Mouse (Mus musculus) CH12.LX (cell line): ENCODE data around the gene Ap1m1. TPM values are rescaled to one million over a fixed set of nuclear protein-coding genes. Genes with fewer than 3 reads are reported as not detected.

Experiments used
- DNase-seq: peaks from one replicate; pipeline ENCODE4 v3.0.0-alpha.2; 2013; ENCODE audit errors: extremely low read depth
- H3K27ac ChIP-seq: 2 replicates; pipeline ENCODE4 v1.5.1; 2012; ENCODE audit warnings: low read depth, mild to moderate bottlenecking, control low read depth, moderate library complexity; ENCODE audit not compliant: insufficient read depth
- H3K27me3 ChIP-seq: replicated peaks from 2 replicates; pipeline ENCODE3; 2012; ENCODE audit warnings: inconsistent platforms
- H3K36me3 ChIP-seq, 2 experiments: replicated peaks in 1 of 2; 2 replicates each; pipeline versions ENCODE3 to v1.6.1; 2012; ENCODE audit warnings: inconsistent platforms in 1 of 2, low read length in 1 of 2, mild to moderate bottlenecking in 1 of 2, mixed read lengths in 1 of 2, moderate library complexity in 1 of 2; ENCODE audit not compliant: control insufficient read depth in 1 of 2, insufficient read depth in 1 of 2
- H3K4me1 ChIP-seq, 2 experiments: 2 replicates each; pipeline ENCODE4 v1.6.1; 2012; ENCODE audit warnings: inconsistent platforms in 1 of 2, moderate library complexity in 1 of 2; ENCODE audit not compliant: insufficient read depth in 2 of 2, control insufficient read depth in 1 of 2
- H3K4me2 ChIP-seq: 2 replicates; pipeline ENCODE4 v1.6.1; 2012; ENCODE audit warnings: low read depth, mild to moderate bottlenecking, control low read depth; ENCODE audit not compliant: poor library complexity, insufficient read depth, severe bottlenecking
- H3K4me3 ChIP-seq, 3 experiments: fragments of 150-350 bp in 1 of 3; sonication (generic) in 1 of 3; replicated peaks in 1 of 3; 2 replicates each; pipeline versions ENCODE3 to v1.5.1; 2011 to 2012; ENCODE audit warnings: low read depth in 2 of 3, low read length in 2 of 3, mild to moderate bottlenecking in 2 of 3, moderate library complexity in 2 of 3, control low read depth in 1 of 3, improper control_type of control experiment in 1 of 3, inconsistent platforms in 1 of 3, mixed read lengths in 1 of 3; ENCODE audit not compliant: poor library complexity in 1 of 3
- H3K79me2 ChIP-seq: replicated peaks from 2 replicates; pipeline ENCODE4 v1.6.1; 2012; ENCODE audit warnings: mild to moderate bottlenecking, moderate library complexity; ENCODE audit not compliant: control insufficient read depth, poor library complexity, insufficient read depth, severe bottlenecking; ENCODE audit errors: extremely low read depth
- H3K9ac ChIP-seq: 2 replicates; pipeline ENCODE4 v1.6.1; 2012; ENCODE audit warnings: low read depth, mild to moderate bottlenecking, control low read depth, moderate library complexity; ENCODE audit not compliant: insufficient read depth
- H3K9me3 ChIP-seq: replicated peaks from 2 replicates; pipeline ENCODE3; 2012; ENCODE audit warnings: low read length, inconsistent platforms, mixed read lengths
- BHLHE40 ChIP-seq: IDR thresholded peaks from 2 replicates; pipeline ENCODE4 v1.6.1; 2011; ENCODE audit warnings: mild to moderate bottlenecking, low read depth, low read length, improper control_type of control experiment
- CHD1 ChIP-seq: IDR thresholded peaks from 2 replicates; pipeline ENCODE4 v1.6.1; 2012; ENCODE audit warnings: low read depth, low read length, improper control_type of control experiment, inconsistent platforms
- CHD2 ChIP-seq: IDR thresholded peaks from 2 replicates; pipeline ENCODE4 v1.6.1; 2011; ENCODE audit warnings: low read length, improper control_type of control experiment
- CTCF ChIP-seq, 2 experiments: IDR thresholded peaks in 1 of 2; conservative IDR thresholded peaks in 1 of 2; 2 replicates each; pipeline ENCODE4 v1.5.1; 2011 to 2012; ENCODE audit warnings: low read depth in 2 of 2, low read length in 2 of 2, improper control_type of control experiment in 1 of 2, inconsistent platforms in 1 of 2, mild to moderate bottlenecking in 1 of 2, moderate library complexity in 1 of 2
- E2F4 ChIP-seq: IDR thresholded peaks from 2 replicates; pipeline ENCODE4 v1.6.1; 2011; ENCODE audit warnings: low read depth, low read length, improper control_type of control experiment; ENCODE audit not compliant: insufficient replicate concordance
- ELF1 ChIP-seq: IDR thresholded peaks from 2 replicates; pipeline ENCODE4 v1.6.1; 2014; ENCODE audit warnings: low read depth, mild to moderate bottlenecking, inconsistent platforms, low read length, improper control_type of control experiment
- EP300 ChIP-seq: IDR thresholded peaks from 2 replicates; pipeline ENCODE4 v1.6.1; 2011; ENCODE audit warnings: low read length, improper control_type of control experiment
- ETS1 ChIP-seq: conservative IDR thresholded peaks from 2 replicates; pipeline ENCODE4 v1.6.1; 2012; ENCODE audit warnings: low read depth, mild to moderate bottlenecking, inconsistent platforms, low read length, improper control_type of control experiment, moderate library complexity
- GABPA ChIP-seq: IDR thresholded peaks from 2 replicates; pipeline ENCODE4 v1.6.1; 2012; ENCODE audit warnings: low read depth, low read length, improper control_type of control experiment, inconsistent platforms; ENCODE audit not compliant: insufficient replicate concordance
- HCFC1 ChIP-seq: IDR thresholded peaks from 2 replicates; pipeline ENCODE4 v1.6.1; 2012; ENCODE audit warnings: low read depth, mild to moderate bottlenecking, inconsistent platforms, low read length, improper control_type of control experiment
- IRF4 ChIP-seq: IDR thresholded peaks from 2 replicates; pipeline ENCODE4 v1.6.1; 2014; ENCODE audit warnings: low read depth, mild to moderate bottlenecking, inconsistent platforms, low read length, improper control_type of control experiment
- JUN ChIP-seq: IDR thresholded peaks from 2 replicates; pipeline ENCODE4 v1.6.1; 2011; ENCODE audit warnings: low read depth, mild to moderate bottlenecking, low read length, improper control_type of control experiment, moderate library complexity; ENCODE audit not compliant: insufficient read depth
- JUND ChIP-seq: conservative IDR thresholded peaks from 2 replicates; pipeline ENCODE4 v1.6.1; 2011; ENCODE audit warnings: low read depth, low read length, improper control_type of control experiment
- KAT2A ChIP-seq: IDR thresholded peaks from 2 replicates; pipeline ENCODE4 v1.6.1; 2012; ENCODE audit warnings: low read length, improper control_type of control experiment, inconsistent platforms; ENCODE audit not compliant: insufficient replicate concordance
- MAFK ChIP-seq: IDR thresholded peaks from 2 replicates; pipeline ENCODE4 v1.6.1; 2011; ENCODE audit warnings: low read length, improper control_type of control experiment; ENCODE audit not compliant: insufficient replicate concordance
- MAX ChIP-seq: IDR thresholded peaks from 2 replicates; pipeline ENCODE4 v1.6.1; 2011; ENCODE audit warnings: low read length, improper control_type of control experiment
- MAZ ChIP-seq: IDR thresholded peaks from 2 replicates; pipeline ENCODE4 v1.6.1; 2012; ENCODE audit warnings: low read depth, mild to moderate bottlenecking, inconsistent platforms, low read length, improper control_type of control experiment, moderate library complexity
- MEF2A ChIP-seq: IDR thresholded peaks from 2 replicates; pipeline ENCODE4 v1.6.1; 2014; ENCODE audit warnings: low read depth, mild to moderate bottlenecking, inconsistent platforms, low read length, improper control_type of control experiment, borderline replicate concordance
- MXI1 ChIP-seq: IDR thresholded peaks from 2 replicates; pipeline ENCODE4 v1.6.1; 2011; ENCODE audit warnings: mild to moderate bottlenecking, low read depth, low read length, improper control_type of control experiment
- MYC ChIP-seq: IDR thresholded peaks from 2 replicates; pipeline ENCODE4 v1.6.1; 2011; ENCODE audit warnings: low read depth, mild to moderate bottlenecking, improper control_type of control experiment, low read length
- NELFE ChIP-seq: IDR thresholded peaks from 2 replicates; pipeline ENCODE4 v1.6.1; 2011; ENCODE audit warnings: low read depth, low read length, improper control_type of control experiment
- NRF1 ChIP-seq: IDR thresholded peaks from 2 replicates; pipeline ENCODE4 v1.6.1; 2014; ENCODE audit warnings: low read depth, mild to moderate bottlenecking, inconsistent platforms, low read length, improper control_type of control experiment, moderate library complexity
- PAX5 ChIP-seq: IDR thresholded peaks from 2 replicates; pipeline ENCODE4 v1.6.1; 2012; ENCODE audit warnings: low read length, inconsistent platforms, mixed read lengths
- POLR2A ChIP-seq: IDR thresholded peaks from 2 replicates; pipeline ENCODE4 v1.6.1; 2011; ENCODE audit warnings: low read depth, mild to moderate bottlenecking, improper control_type of control experiment, low read length
- POLR2AphosphoS2 ChIP-seq: IDR thresholded peaks from 2 replicates; pipeline ENCODE4 v1.6.1; 2011; ENCODE audit warnings: low read depth, low read length, improper control_type of control experiment
- RAD21 ChIP-seq: IDR thresholded peaks from 2 replicates; pipeline ENCODE4 v1.6.1; 2011; ENCODE audit warnings: low read depth, mild to moderate bottlenecking, low read length, improper control_type of control experiment, moderate library complexity
- RCOR1 ChIP-seq: conservative IDR thresholded peaks from 2 replicates; pipeline ENCODE4 v1.6.1; 2012; ENCODE audit warnings: low read depth, mild to moderate bottlenecking, inconsistent platforms, low read length, improper control_type of control experiment
- SIN3A ChIP-seq: IDR thresholded peaks from 2 replicates; pipeline ENCODE4 v1.6.1; 2012; ENCODE audit warnings: low read length, improper control_type of control experiment, inconsistent platforms
- SMC3 ChIP-seq: IDR thresholded peaks from 2 replicates; pipeline ENCODE4 v1.6.1; 2011; ENCODE audit warnings: low read depth, low read length, improper control_type of control experiment
- TBP ChIP-seq: conservative IDR thresholded peaks from 2 replicates; pipeline ENCODE4 v1.6.1; 2011; ENCODE audit warnings: low read depth, low read length, improper control_type of control experiment
- TCF12 ChIP-seq: IDR thresholded peaks from 2 replicates; pipeline ENCODE4 v1.6.1; 2014; ENCODE audit warnings: low read depth, mild to moderate bottlenecking, inconsistent platforms, low read length, improper control_type of control experiment
- UBTF ChIP-seq: IDR thresholded peaks from 2 replicates; pipeline ENCODE4 v1.6.1; 2012; ENCODE audit warnings: low read depth, mild to moderate bottlenecking, inconsistent platforms, low read length, improper control_type of control experiment, moderate library complexity
- USF1 ChIP-seq: IDR thresholded peaks from 2 replicates; pipeline ENCODE4 v1.6.1; 2014; ENCODE audit warnings: low read depth, mild to moderate bottlenecking, inconsistent platforms, low read length, improper control_type of control experiment
- USF2 ChIP-seq: conservative IDR thresholded peaks from 2 replicates; pipeline ENCODE4 v1.6.1; 2011; ENCODE audit warnings: low read depth, low read length, improper control_type of control experiment
- ZC3H11A ChIP-seq: IDR thresholded peaks from 2 replicates; pipeline ENCODE4 v1.6.1; 2012; ENCODE audit warnings: low read depth, mild to moderate bottlenecking, inconsistent platforms, low read length, improper control_type of control experiment
- ZKSCAN1 ChIP-seq: IDR thresholded peaks from 2 replicates; pipeline ENCODE4 v1.6.1; 2012; ENCODE audit warnings: low read depth, inconsistent platforms, low read length, improper control_type of control experiment, borderline replicate concordance
- ZMIZ1 ChIP-seq: IDR thresholded peaks from 2 replicates; pipeline ENCODE4 v1.6.1; 2012; ENCODE audit warnings: low read depth, mild to moderate bottlenecking, inconsistent platforms, low read length, improper control_type of control experiment
- ZNF384 ChIP-seq: IDR thresholded peaks from 2 replicates; pipeline ENCODE4 v1.6.1; 2012; ENCODE audit warnings: low read depth, low read length, improper control_type of control experiment, inconsistent platforms
- dilution Hi-C: fragments of 300-500 bp; cut with MboI; formaldehyde crosslinking; loops from 2 replicates; pipeline ENCODE4 v1.14.3; 2020; ENCODE audit warnings: low sequenced_read_pairs; ENCODE audit not compliant: extremely low pct_unique_long_range_greater_than_20kb, extremely low pct_ligation_motif_present
- in situ Hi-C: fragments of 300-500 bp; cut with MboI; formaldehyde crosslinking; loops from 3 replicates; pipeline ENCODE4 v1.14.3; 2019; ENCODE audit warnings: low sequenced_read_pairs, low pct_ligation_motif_present, low pct_unique_long_range_greater_than_20kb, mixed read lengths
- polyA plus RNA-seq: library from polyadenylated mRNA; unstranded; fragments of >175 nt; gene quantifications from 2 replicates; pipeline ENCODE4 v1.2.1, GENCODE M21; 2012; ENCODE audit warnings: low read depth; ENCODE audit not compliant: insufficient read length
- total RNA-seq, 2 experiments: library from RNA; depleted of rRNA; stranded (reverse); fragments of 300-350 nt in 1 of 2; fragments of >200 nt in 1 of 2; gene quantifications; 2 replicates each; pipeline ENCODE4 v1.2.3; 2012 to 2014

Ap1m1 gene
- total and polyA plus RNA-seq, 3 experiments = 20.1 to 86.1 (median 30.3) TPM

DNA sequence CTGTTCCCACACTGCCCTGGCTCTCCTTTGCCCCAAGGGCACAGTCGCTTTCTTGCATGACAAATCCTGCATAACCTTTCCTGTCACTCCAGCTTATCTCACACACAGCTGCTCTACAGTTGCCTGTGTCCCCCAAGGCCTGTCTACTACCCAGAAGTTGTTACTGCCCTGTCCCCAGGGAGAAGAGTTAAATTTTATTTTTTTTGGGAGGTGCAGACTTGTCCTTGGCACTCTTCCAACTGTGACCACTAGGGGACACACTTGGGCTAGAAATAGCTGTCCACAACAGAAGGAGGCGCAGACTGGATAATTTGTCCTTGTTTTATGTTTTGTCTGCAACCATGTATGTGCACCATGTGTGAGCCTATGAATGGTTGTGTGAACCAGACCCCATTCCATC lies 21.2 kb downstream of the Ap1m1 start:
- no peak overlapping the region; the same call in 1 of the 2 replicates for H3K4me2 ChIP-seq
- no peak for TF ChIP-seq PAX5
- peak; percentile 80 for TF ChIP-seq ZNF384
- no peak for TF ChIP-seq EP300
- TF ChIP-seq MAFK = peak; percentile 25; the same call in 1 of the 2 replicates
- TF ChIP-seq CHD2 = no peak
- TF ChIP-seq MAZ = no peak
- no peak for TF ChIP-seq HCFC1
- TF ChIP-seq NRF1 = peak; percentile 16; the same call in 1 of the 2 replicates
- TF ChIP-seq CHD1 = no peak
- TF ChIP-seq E2F4 = 0 out of 2 replicates have a peak, but pooled peaks have one; percentile 65
- no peak; the same call in none of the 2 replicates for TF ChIP-seq RAD21
- peak; percentile 68 for TF ChIP-seq MYC
- peak; percentile 70 for TF ChIP-seq IRF4
- peak; percentile 95 for TF ChIP-seq ZC3H11A
- TF ChIP-seq RCOR1 = 0 out of 2 replicates have a peak, but pooled peaks have one; percentile 27
- TF ChIP-seq MEF2A = no peak
- TF ChIP-seq MAX = 0 out of 2 replicates have a peak, but pooled peaks have one; percentile 17
- TF ChIP-seq TCF12 = no peak
- peak; percentile 32; the same call in 1 of the 2 replicates for TF ChIP-seq ELF1
- TF ChIP-seq GABPA = no peak
- peak; percentile 98 to 99 for TF ChIP-seq CTCF (conservative IDR thresholded peaks at IDR 0.05 in 1 of 2, IDR thresholded peaks at IDR 0.05 in 1 of 2; ENCODE audit: low read depth in 2 of 2, low read length in 2 of 2)
- TF ChIP-seq UBTF = no peak
- no peak for TF ChIP-seq USF2
- TF ChIP-seq JUN = 0 out of 2 replicates have a peak, but pooled peaks have one; percentile 5
- no peak for TF ChIP-seq POLR2AphosphoS2
- TF ChIP-seq USF1 = no peak
- TF ChIP-seq ETS1 = no peak
- TF ChIP-seq MXI1 = peak; percentile 34; the same call in 1 of the 2 replicates
- TF ChIP-seq JUND = no peak
- no peak for TF ChIP-seq TBP
- TF ChIP-seq SMC3 = peak; percentile 99
- TF ChIP-seq ZKSCAN1 = no peak
- no peak for TF ChIP-seq POLR2A
- no peak for TF ChIP-seq ZMIZ1
- no peak; the same call in 1 of the 2 replicates for TF ChIP-seq BHLHE40
- TF ChIP-seq KAT2A = 0 out of 2 replicates have a peak, but pooled peaks have one; percentile 22
- TF ChIP-seq SIN3A = peak; percentile 46
- peak; percentile 65; the same call in 1 of the 2 replicates for TF ChIP-seq NELFE
- DNase-seq = peak; percentile 88
- no peak overlapping the region for H3K4me3 ChIP-seq
- H3K4me1 ChIP-seq = peaks cover 6 to 39% of the 10 kb centered on the region in 2 experiments; a peak in 3 of 4 replicates
- no peaks in the 10 kb centered on the region for H3K9me3 ChIP-seq
- H3K36me3 ChIP-seq = peaks cover 7 to 19% of the 10 kb centered on the region in 2 experiments
- no peak overlapping the region for H3K9ac ChIP-seq
- dilution Hi-C loops (no loop called here), in situ Hi-C loops (no loop called here)
- no peaks in the 10 kb centered on the region for H3K27me3 ChIP-seq
- no peak overlapping the region for H3K27ac ChIP-seq
- H3K79me2 ChIP-seq = no peaks in the 10 kb centered on the region
